Mouse (Mus musculus): ENCODE data around the gene Gm9507. TPM values are rescaled to one million over a fixed set of nuclear protein-coding genes. Genes with fewer than 3 reads are reported as not detected.

Gene Gm9507
- polyA plus RNA-seq (2016; fragmentation: Nextera tagmentation; extraction: Ambion mirVana) = not detected in 2 replicates

DNA sequence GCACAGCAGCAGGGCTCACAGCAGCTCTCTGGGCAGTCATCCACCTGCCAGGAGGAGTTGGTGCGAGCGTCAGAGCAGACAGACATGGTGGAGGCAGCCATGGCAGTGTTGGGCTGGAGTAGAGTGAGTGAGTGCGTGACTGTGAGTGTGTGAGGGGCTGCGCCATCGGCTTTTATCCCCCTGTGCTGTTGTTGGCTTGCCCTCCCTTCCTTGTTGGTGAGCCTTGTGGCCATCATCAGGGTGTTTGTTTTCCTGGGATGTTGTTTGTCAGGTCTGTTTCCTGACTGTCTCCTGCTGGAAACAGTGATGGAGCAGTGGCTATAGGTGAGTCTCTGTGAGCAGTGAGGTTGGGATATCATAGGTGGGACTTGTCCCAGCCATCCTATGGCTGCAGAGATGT lies at the start of gene Gm9507:
Gene Gm9507, minus strand, starts transcription at position 101 of the 400 bp plus-strand sequence.
- DNase-seq (ENCODE audit: low spot score) = no peak
- peaks cover 16% of the 10 kb centered on the region for H3K9me3 ChIP-seq (replicated peaks)
- H3K4me1 ChIP-seq = peaks cover 6% of the 10 kb centered on the region; the same call in 1 of the 2 replicates
- no peaks in the 10 kb centered on the region for H3K27me3 ChIP-seq (ENCODE audit: low read depth, poor library complexity, severe bottlenecking)
- no peak within 1 kb of the TSS for H3K27ac ChIP-seq (replicated peaks)
- no peaks in the 10 kb centered on the region for H3K36me3 ChIP-seq
- H3K4me3 ChIP-seq = no peak within 1 kb of the TSS
- WGBS = 80% methylated on average over 5 of the region's 5 CpGs

DNA sequence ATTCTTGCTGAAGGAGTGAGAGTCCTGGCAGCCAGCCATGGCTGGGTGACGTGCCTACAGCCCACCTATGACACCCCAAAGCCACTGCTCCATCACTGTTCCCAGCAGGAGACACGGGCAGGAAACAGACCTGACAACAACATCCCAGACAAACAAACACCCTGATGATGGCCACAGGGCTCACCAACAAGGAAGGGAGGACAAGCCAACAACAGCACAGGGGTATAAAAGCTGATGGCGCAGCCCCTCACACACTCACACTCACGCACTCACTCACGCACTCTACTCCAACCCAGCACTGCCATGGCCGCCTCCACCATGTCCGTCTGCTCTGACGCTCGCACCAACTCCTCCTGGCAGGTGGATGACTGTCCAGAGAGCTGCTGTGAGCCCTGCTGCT lies 40.9 kb upstream of the Gm9507 start, which contains the start of gene Gm10318:
Gene Gm10318, plus strand, starts transcription at position 301 of the 400 bp plus-strand sequence.
- peaks cover 6% of the 10 kb centered on the region; the same call in 1 of the 2 replicates for H3K9me3 ChIP-seq (replicated peaks)
- peak within 1 kb of the TSS; percentile 55 for H3K27ac ChIP-seq (replicated peaks)
- 78% methylated on average over 9 of the region's 9 CpGs for WGBS
- no peak for DNase-seq (ENCODE audit: low spot score)
- H3K4me3 ChIP-seq = no peak within 1 kb of the TSS
- no peaks in the 10 kb centered on the region for H3K36me3 ChIP-seq
- 0 out of 2 replicates have a peak, but pooled peaks cover 2% of the 10 kb centered on the region for H3K4me1 ChIP-seq
- H3K27me3 ChIP-seq (ENCODE audit: low read depth, poor library complexity, severe bottlenecking) = no peaks in the 10 kb centered on the region

DNA sequence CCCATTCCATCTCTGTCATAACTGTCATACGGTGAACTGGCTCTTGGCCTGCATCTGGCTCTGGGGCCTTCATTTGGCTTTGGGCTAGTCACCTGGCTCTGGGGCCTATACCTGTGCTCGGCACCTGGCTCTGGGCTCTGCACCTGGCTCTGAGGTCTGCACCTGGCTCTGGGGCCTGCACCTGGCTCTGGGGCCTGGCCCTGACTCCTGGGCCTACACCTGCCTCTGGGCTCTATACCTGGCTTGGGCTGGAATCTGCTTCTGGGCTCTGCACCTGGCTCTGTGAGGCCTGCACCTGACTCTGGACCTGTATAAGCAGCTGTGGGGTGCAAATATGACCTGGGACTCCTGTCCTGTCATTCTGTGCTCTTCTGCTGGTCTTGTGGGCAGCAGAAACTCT lies 35.9 kb upstream of the Gm9507 start:
- H3K27ac ChIP-seq (replicated peaks) = no peak overlapping the region
- 67% methylated on average over 2 of the region's 2 CpGs for WGBS
- DNase-seq (ENCODE audit: low spot score) = no peak
- H3K36me3 ChIP-seq = no peaks in the 10 kb centered on the region
- no peak overlapping the region for H3K4me3 ChIP-seq
- peaks cover 22% of the 10 kb centered on the region; the same call in 1 of the 2 replicates for H3K9me3 ChIP-seq (replicated peaks)
- no peaks in the 10 kb centered on the region for H3K27me3 ChIP-seq (ENCODE audit: low read depth, poor library complexity, severe bottlenecking)
- no peaks in the 10 kb centered on the region for H3K4me1 ChIP-seq

DNA sequence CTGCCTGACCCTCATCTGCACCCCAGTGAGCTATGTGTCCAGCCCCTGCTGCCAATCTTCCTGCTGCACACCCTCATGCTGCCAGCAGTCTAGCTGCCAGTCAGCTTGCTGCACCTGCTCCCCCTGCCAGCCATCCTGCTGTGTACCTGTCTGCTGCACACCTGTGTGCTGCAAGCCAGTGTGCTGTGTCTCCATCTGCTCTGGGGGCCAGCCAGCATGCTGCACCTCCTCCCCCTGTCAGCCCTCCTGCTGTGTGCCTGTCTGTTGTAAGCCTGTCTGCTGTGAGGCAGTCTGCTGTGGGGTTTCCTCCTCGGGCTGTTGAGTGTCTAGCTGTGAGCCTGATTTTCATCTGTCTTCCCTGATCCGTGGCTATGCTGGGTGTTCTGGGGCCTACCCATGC lies 35.3 kb upstream of the Gm9507 start:
- Histone ChIP-seq H3K9me3 (replicated peaks) (peaks cover 22% of the 10 kb centered on the region; the same call in 1 of the 2 replicates), H3K4me1 (no peaks in the 10 kb centered on the region), H3K27me3 (ENCODE audit: low read depth, poor library complexity, severe bottlenecking) (no peaks in the 10 kb centered on the region), H3K36me3 (no peaks in the 10 kb centered on the region), H3K27ac (replicated peaks) (no peak overlapping the region), H3K4me3 (no peak overlapping the region)
- DNase-seq (ENCODE audit: low spot score) = no peak
- WGBS = 16% methylated on average over 2 of the region's 2 CpGs

DNA sequence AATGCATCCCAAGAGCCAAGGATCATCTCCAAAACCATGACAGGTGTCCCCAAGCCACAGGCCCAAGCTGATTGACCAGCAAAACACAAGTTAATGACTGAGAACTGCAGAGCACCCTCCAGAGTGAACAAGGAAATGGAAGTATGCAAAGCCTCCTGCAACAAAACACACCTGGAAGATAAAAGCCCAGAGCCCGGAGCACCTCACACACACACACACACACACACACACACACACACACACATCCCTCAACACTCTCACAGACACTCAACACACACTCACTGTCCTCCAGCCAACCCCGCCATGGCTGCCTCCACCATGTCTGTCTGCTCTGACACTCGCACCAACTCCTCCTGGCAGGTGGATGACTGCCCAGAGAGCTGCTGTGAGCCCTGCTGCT lies 34.9 kb upstream of the Gm9507 start, which contains the start of gene Gm36176:
Gene Gm36176, plus strand, starts transcription at position 301 of the 400 bp plus-strand sequence.
- no peak within 1 kb of the TSS for H3K4me3 ChIP-seq
- H3K27me3 ChIP-seq (ENCODE audit: low read depth, poor library complexity, severe bottlenecking) = no peaks in the 10 kb centered on the region
- 65% methylated on average over 3 of the region's 3 CpGs for WGBS
- H3K4me1 ChIP-seq = no peaks in the 10 kb centered on the region
- no peak for DNase-seq (ENCODE audit: low spot score)
- no peak within 1 kb of the TSS for H3K27ac ChIP-seq (replicated peaks)
- H3K9me3 ChIP-seq (replicated peaks) = peaks cover 22% of the 10 kb centered on the region; the same call in 1 of the 2 replicates
- no peaks in the 10 kb centered on the region for H3K36me3 ChIP-seq

DNA sequence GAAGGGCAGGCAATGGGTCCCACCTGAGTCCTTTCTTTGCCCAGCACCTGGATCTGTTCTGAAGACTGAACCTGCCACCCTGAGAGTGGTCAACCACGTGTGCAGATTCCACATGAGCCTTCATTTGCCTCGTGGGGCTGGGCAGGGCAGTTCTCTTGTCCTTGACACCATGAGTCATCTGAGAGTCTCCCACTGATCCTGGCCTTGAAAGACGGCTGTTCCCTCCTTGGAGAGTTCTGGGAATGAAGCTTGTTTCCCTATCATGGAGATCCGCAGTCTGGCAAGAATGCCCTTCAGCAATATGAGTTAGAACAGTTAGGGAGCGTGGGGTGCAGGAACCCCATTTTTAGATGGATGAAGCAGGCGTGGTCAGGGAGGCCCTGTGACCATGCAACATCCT lies 27.4 kb upstream of the Gm9507 start:
- H3K9me3 ChIP-seq (replicated peaks) = peaks cover 9% of the 10 kb centered on the region; the same call in 1 of the 2 replicates
- H3K27me3 ChIP-seq (ENCODE audit: low read depth, poor library complexity, severe bottlenecking) = no peaks in the 10 kb centered on the region
- H3K4me3 ChIP-seq = no peak overlapping the region
- no peaks in the 10 kb centered on the region for H3K36me3 ChIP-seq
- no peaks in the 10 kb centered on the region for H3K4me1 ChIP-seq
- H3K27ac ChIP-seq (replicated peaks) = no peak overlapping the region
- 83% methylated on average over 6 of the region's 6 CpGs for WGBS
- DNase-seq (ENCODE audit: low spot score) = no peak

DNA sequence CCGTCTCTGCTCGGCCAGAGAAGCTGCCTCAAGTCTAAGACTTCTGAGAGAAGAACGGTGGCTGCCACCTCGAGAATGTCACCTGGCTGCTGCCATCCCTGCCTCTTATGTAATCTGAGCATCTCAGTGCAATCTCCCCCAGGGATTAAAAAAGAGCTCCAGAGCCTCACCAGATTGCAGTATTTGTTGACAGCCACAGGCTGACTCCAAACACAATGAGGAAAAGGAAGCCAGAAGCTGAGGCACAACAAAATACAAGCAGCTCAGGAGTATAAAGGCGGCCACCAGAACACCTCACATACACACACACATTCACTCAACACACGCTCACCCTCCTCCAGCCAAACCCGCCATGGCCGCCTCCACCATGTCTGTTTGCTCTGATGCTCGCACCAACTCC lies 24.0 kb upstream of the Gm9507 start, which contains the start of gene Krtap10-10:
Gene Krtap10-10, plus strand, starts transcription at position 301 of the 400 bp plus-strand sequence.
- Histone ChIP-seq H3K27ac (replicated peaks) (no peak within 1 kb of the TSS), H3K27me3 (ENCODE audit: low read depth, poor library complexity, severe bottlenecking) (no peaks in the 10 kb centered on the region), H3K4me1 (no peaks in the 10 kb centered on the region), H3K9me3 (replicated peaks) (no peaks in the 10 kb centered on the region; the same call in 1 of the 2 replicates), H3K4me3 (no peak within 1 kb of the TSS), H3K36me3 (no peaks in the 10 kb centered on the region)
- WGBS = 80% methylated on average over 9 of the region's 9 CpGs
- no peak for DNase-seq (ENCODE audit: low spot score)

DNA sequence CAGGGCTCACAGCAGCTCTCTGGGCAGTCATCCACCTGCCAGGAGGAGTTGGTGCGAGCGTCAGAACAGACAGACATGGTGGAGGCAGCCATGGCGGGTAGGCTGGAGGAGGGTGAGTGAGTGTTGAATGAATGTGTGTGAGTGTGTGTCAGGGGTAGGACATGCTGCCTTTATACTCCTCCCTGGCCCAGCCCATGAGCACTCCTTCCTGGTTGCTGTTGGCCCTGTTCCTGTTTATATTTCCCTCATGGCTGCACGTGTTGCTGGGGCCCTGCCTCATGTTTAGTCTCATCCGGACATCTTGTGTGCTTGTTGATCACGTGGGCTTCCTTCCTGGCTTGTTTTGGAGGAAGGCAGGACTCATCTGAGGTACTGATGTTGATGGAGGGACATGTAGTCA lies 15.3 kb upstream of the Gm9507 start, which contains the start of gene Krtap10-4:
Gene Krtap10-4, minus strand, starts transcription at position 145 of the 400 bp plus-strand sequence.
- WGBS = 73% methylated on average over 6 of the region's 6 CpGs

DNA sequence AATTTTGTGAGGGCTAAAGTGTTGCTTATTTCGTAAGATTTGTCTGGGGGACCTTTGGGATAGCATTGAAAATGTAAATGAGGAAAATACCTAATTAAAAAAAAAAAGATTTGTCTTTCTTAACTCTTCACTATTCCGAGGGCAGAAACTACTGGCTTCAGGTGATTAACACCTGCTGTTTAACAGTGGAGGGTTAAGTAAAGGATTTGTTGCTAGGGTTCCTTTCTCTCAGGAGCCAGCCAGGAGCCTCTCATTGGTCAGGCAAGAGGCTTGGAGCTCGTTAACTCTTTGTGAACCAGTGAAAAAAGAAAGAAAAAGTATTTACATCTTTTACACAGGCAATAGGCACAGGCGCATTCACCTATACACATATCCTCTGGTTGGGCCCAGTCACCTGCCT lies 7.6 kb upstream of the Gm9507 start:
- H3K36me3 ChIP-seq = no peaks in the 10 kb centered on the region
- no peak for DNase-seq (ENCODE audit: low spot score)

More for the DNA sequence above, 15.3 kb upstream of the Gm9507 start, which contains the start of gene Krtap10-4:
- no peak within 1 kb of the TSS for H3K27ac ChIP-seq (replicated peaks)
- no peaks in the 10 kb centered on the region for H3K27me3 ChIP-seq (ENCODE audit: low read depth, poor library complexity, severe bottlenecking)
- DNase-seq (ENCODE audit: low spot score) = no peak
- H3K36me3 ChIP-seq = no peaks in the 10 kb centered on the region
- H3K9me3 ChIP-seq (replicated peaks) = peaks cover 10% of the 10 kb centered on the region; the same call in 1 of the 2 replicates
- H3K4me1 ChIP-seq = no peaks in the 10 kb centered on the region
- no peak within 1 kb of the TSS for H3K4me3 ChIP-seq

DNA sequence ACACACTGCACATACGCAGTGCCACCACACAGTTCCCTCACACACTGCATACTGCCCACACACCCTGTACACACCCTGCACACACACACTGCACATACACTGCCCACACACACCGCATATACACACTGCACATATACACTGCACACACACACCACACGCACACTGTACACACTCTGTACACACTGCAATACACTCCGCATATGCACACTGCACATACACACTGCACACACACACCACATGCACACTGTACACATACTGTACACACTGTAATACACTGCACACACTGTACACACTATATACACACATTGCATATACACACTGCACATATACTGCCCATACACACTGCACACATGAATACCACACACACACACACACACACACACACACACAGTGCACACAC lies 6.9 kb upstream of the Gm9507 start:
- 94% methylated on average over 4 of the region's 4 CpGs for WGBS
- H3K9me3 ChIP-seq (replicated peaks) = peaks cover 4% of the 10 kb centered on the region; the same call in 1 of the 2 replicates
- no peaks in the 10 kb centered on the region for H3K27me3 ChIP-seq (ENCODE audit: low read depth, poor library complexity, severe bottlenecking)
- no peaks in the 10 kb centered on the region for H3K36me3 ChIP-seq
- DNase-seq (ENCODE audit: low spot score) = no peak
- no peak overlapping the region for H3K4me3 ChIP-seq
- peaks cover 9% of the 10 kb centered on the region for H3K4me1 ChIP-seq
- no peak overlapping the region for H3K27ac ChIP-seq (replicated peaks)

More for the DNA sequence above, 7.6 kb upstream of the Gm9507 start:
- no peak overlapping the region for H3K4me3 ChIP-seq
- peaks cover 6% of the 10 kb centered on the region for H3K4me1 ChIP-seq
- no peaks in the 10 kb centered on the region for H3K27me3 ChIP-seq (ENCODE audit: low read depth, poor library complexity, severe bottlenecking)
- WGBS = 25% methylated on average over 4 of the region's 4 CpGs
- H3K9me3 ChIP-seq (replicated peaks) = peaks cover 10% of the 10 kb centered on the region; the same call in 1 of the 2 replicates
- H3K27ac ChIP-seq (replicated peaks) = no peak overlapping the region

DNA sequence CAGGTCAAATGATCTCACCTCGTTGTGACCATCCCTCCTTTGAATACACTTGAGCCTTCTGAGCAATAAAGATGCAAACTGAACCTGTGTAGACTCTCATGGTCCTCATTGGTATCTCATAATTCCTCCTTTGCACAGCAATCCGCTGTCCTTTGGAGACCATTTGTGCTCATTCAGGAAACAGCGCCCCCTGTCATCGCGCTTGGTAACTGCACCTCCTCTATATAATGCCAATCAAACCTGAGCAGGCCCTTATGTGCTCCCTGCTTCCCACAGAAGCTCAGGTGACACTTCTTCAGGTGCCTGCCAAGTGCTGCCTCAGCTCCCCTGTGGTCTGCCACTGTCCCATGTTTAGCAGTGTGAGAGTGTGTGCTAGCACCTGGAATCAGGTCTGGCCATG lies 3.9 kb upstream of the Gm9507 start:
- Histone ChIP-seq H3K27ac (replicated peaks) (no peak overlapping the region), H3K36me3 (no peaks in the 10 kb centered on the region), H3K4me3 (no peak overlapping the region), H3K27me3 (ENCODE audit: low read depth, poor library complexity, severe bottlenecking) (no peaks in the 10 kb centered on the region), H3K9me3 (replicated peaks) (no peaks in the 10 kb centered on the region; the same call in 1 of the 2 replicates), H3K4me1 (peaks cover 9% of the 10 kb centered on the region)
- DNase-seq (ENCODE audit: low spot score) = peak; percentile 33
- 36% methylated on average over 5 of the region's 5 CpGs for WGBS

DNA sequence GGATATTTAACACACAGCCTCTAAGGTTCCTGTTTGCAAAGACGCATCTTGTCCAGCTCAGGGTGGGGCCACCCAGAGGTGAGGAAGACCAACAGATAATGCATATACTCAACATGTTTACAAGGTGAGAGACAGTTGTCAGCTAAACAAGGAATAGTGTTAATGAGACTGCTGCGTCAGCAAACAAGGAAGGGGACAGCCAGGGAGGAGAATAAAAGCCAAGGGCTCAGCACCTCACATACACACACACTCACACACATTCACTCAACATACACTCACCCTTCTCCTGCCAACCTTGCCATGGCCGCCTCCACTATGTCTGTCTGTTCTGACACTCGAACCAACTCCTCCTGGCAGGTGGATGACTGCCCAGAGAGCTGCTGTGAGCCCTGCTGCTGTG lies 2.7 kb upstream of the Gm9507 start, which contains the start of gene Gm2696:
Gene Gm2696, plus strand, starts transcription at position 301 of the 400 bp plus-strand sequence.
- DNase-seq (ENCODE audit: low spot score) = no peak
- Histone ChIP-seq H3K27me3 (ENCODE audit: low read depth, poor library complexity, severe bottlenecking) (no peaks in the 10 kb centered on the region), H3K36me3 (no peaks in the 10 kb centered on the region), H3K4me3 (no peak within 1 kb of the TSS), H3K9me3 (replicated peaks) (peaks cover 7% of the 10 kb centered on the region), H3K27ac (replicated peaks) (0 out of 2 replicates have a peak within 1 kb of the TSS, but pooled peaks have one; percentile 28), H3K4me1 (peaks cover 6% of the 10 kb centered on the region; the same call in 1 of the 2 replicates)
- WGBS = 57% methylated on average over 4 of the region's 4 CpGs

DNA sequence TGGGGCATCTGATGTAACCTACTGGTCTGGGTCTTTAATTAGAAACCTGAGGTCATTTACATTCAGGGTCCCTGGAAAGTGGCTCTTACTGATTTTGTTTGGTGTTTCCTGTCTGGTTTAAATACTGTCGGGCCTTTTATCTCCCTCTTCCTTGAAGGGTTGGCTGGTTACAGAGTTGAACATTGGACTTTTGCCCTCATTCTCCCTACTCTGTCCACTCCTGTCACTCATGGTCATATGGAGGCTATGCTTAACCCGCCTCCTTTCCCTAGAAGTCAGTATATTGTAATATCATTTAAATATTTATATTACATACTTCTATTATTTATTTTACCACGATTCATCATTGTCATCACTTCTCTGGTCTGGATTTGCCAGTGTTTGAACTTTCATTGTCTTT lies 7.5 kb downstream of the Gm9507 start:
- no peak overlapping the region for H3K27ac ChIP-seq (replicated peaks)
- 87% methylated on average over 3 of the region's 3 CpGs for WGBS
- no peaks in the 10 kb centered on the region for H3K36me3 ChIP-seq
- H3K9me3 ChIP-seq (replicated peaks) = peaks cover 7% of the 10 kb centered on the region
- DNase-seq (ENCODE audit: low spot score) = no peak
- H3K4me1 ChIP-seq = no peaks in the 10 kb centered on the region; the same call in 1 of the 2 replicates
- no peaks in the 10 kb centered on the region for H3K27me3 ChIP-seq (ENCODE audit: low read depth, poor library complexity, severe bottlenecking)
- no peak overlapping the region for H3K4me3 ChIP-seq
